Mouse (Mus musculus) NIH3T3 (cell line): ENCODE measurements around the gene Nxph1.
A peak's percentile ranks its signal among the peaks of the same experiment; 100 is the strongest.

Experiments
- DNase-seq: peaks from one replicate; pipeline ENCODE4 v3.0.0-alpha.2; 2012; ENCODE audit warnings: low read depth

The Nxph1 gene

DNA sequence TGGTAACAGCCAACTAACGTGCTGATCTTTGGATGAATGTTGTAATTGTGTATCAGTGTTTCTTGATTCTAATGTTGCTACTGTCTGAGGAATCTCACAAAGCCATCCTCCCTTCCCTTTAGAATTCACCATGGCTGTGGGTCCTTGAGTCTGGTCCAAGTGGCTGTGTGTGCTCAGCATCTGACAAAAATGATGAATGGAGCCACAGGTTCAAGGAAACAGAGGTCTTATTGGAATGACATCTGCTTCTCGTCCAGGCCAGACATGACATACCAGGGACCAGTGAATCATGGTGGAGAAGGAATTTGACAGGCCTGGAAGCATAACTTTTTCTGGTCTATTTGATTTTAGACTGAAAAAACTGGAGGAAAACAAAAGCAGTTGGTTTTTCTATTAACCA lies 22.3 kb downstream of the Nxph1 start:
- no peak for DNase-seq

DNA sequence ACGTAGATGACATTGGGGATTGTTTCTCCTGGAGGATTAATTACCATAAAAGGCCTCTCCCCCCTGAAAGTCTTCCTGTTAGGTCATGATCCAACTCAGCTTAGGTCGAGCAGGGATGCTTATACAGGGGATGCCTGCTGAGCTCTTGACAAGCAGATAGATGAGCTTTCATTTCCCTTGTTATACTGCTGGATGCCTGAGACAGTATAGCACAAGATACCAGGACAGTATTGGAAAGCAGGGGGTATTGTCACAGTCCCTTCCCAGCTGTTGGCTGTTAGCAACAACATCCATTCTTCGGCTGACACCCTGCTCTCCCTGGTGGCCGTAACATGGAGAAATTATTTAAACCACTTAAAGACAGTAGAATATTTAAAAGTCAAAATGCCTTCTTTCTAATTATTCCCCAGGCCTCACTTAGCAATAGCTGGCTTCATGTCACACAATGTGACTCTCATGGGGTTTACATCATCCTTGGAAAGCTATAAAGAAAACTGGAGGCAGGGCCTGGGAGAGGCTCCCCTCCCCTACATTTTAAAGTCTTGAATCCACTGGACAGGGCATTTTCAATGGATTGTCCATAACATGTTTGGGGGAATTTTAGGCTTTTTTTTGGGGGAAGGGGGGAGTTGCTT lies 31.1 kb downstream of the Nxph1 start:
- DNase-seq = no peak

DNA sequence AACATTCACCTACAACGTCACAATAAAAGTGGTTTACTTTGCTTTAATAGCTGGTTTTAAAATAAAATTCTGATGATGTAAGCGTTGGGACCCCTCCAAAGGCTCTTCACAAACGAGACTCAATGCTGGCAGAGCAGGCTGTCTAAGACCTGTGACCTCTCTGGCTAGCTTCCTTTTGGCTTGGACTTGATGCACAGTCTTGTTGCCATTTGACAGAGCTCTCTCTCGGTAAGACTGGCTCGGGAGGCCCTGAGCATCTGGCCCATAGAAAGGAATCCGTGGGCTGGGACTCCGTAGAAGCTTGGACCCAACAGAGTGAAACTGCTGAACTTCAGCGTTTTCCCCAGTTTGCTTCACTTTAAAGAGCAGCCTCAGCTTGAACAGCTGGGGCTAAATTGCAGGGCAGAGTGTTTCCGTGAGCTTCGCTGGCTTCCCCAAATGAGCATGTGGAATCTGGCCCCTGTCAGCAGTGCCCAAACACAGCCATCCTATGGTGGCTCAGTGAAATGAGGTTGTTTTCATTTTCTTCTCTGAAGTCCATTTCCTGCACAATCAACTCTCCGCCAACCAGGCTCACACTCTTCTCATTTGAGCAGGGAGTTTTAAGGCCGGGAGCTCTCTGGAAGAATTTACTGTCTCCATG lies 48.2 kb downstream of the Nxph1 start:
- peak; percentile 47 for DNase-seq

DNA sequence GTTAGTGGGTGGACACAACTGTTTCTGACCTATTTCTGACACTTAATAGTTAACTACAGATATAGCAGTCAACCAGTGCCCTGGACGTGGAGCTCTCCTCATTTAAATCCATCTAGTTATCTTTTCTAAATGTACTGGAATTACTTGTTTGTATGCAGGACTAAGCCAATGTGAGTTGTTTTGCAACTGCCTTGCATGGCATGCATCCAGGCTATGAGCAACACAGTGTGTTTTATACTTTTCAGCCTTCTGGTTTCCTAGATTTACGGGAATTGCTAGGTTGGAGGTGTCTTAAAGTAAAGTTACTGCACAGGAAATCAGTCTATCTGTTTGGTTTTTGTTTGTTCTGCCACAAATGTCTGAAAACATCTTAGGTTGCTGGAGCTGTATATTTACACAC lies 49.1 kb downstream of the Nxph1 start:
- peak; percentile 65 for DNase-seq

DNA sequence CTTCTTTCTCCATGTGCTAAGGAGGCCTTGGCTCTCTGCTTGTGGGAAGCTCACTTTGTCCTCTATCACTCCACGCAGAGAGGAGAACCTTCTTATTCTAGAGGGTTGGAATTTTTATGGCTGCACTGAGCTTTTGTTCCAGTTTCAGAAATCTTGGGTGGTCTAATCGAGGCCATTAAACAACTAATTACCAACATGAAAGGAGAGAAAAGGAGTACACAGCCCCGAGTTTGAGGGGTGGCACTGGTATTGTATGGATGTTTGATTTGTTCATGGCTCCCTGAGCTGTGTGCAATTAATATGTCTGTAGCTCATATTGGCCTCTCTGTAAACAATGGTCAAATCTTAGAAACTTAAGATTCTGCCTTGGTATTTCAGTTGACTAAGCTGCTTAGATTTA lies 54.5 kb downstream of the Nxph1 start:
- DNase-seq = no peak

DNA sequence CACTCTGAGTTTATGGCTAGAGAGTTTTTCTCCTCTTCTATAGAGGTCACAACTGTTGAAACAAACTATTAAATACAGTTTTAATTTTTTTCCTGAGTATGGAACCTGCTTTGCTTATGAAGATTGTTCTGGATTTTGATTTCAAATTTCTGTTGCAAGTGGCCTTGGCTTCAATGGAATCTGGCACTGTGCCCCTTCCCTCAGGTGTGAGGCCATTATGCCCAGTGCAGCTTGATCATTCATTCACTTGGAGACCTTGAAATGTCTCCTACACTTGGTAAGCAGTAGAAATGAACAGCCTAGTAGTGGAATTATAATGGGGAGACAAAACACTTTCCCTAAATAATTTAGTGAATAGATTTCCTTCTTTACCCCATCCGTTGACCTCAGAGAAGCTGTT lies 78.4 kb downstream of the Nxph1 start:
- no peak for DNase-seq

DNA sequence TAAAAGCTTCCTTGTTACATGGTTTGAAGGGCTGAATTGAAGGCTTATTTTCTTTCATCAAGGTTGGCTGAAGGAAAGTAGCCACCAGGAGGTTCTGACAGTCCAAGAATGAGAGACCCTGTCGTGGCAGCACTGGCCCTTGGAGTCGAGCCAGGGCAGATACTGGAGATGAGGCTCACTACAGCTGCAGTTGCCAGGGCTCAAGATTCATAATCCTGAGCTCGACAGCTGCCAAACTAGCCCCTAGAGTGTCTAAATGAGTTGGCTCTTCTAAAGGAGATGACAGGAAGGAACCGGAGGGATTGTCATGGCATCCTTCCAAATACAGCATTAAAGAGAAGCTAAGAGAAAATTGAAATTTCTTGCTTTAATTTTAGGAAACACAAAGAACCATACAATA lies 78.9 kb downstream of the Nxph1 start:
- DNase-seq = no peak

DNA sequence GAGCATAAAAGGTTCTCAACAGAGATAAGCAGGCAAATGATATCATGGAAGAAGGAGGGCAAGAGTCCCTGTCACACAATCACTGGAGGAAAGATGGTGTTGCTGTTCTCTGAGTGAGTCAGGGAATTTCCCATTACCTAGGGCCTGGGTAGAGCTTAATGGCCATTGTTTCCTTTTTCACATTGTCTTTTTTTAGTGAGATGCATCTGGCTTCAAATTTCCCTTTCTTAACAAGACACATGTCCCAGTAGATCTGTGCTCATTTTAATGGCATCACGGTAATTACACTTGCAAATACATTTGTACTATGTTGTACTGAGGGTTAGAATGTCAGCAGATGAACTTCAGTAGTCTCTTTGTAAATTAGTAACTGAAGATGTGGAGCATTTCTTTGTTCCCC lies 80.3 kb downstream of the Nxph1 start:
- DNase-seq = no peak

DNA sequence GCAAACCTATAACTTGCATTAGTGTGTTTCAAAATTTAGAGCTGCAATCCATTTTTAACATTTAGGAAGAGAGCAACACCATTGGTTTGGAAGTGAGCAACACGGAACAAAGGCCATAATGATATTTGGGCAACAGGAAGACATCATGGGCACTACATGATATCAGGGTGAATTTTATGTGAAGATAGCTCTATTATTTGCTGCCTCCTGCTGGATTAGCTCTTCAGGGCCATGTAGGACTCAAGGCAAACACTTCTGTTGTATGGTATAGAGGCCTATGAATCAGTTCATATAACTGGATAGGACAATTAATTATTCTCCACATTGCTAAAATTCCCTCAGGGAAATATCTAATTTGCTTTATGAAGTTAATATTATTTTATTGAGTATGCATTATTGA lies 91.1 kb downstream of the Nxph1 start:
- DNase-seq = no peak

DNA sequence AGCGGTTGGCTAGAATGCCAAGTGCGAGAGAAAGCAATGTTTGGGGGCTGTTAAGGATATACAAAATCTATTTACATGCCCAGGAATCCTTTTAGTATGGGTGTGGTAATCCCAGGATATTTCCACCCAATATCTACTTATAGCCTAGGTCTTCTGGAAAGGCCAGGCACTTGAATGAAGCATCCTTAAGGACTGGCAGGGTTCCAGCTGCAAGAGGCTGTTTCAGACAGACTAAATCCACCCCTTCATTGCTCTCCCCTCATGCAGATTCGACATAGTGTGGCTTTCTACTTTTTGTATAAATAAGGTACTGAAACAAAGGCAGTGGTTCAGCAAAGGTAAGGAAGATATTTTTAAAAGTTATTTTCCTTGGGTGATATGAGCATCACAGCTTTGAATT lies 92.8 kb downstream of the Nxph1 start:
- no peak for DNase-seq

DNA sequence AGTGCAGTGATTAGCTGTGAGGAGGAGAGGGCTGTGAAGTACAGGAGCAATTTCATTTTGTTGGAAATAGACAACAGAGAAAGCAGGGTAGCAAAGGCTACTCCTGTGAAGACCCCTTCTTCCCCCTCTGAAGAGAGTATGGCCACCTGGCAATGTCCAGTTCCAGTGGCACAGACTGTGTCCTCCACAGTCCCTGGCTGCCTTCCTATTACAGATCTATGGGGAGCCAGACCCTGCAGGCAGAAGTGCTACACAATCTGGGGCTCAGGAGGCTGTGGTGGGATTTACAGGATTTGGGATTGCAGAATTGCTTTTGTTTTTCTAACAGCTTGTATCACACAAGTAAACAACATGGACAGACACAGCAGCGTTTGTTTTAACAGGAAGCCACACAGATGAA lies 94.2 kb downstream of the Nxph1 start:
- DNase-seq = no peak

DNA sequence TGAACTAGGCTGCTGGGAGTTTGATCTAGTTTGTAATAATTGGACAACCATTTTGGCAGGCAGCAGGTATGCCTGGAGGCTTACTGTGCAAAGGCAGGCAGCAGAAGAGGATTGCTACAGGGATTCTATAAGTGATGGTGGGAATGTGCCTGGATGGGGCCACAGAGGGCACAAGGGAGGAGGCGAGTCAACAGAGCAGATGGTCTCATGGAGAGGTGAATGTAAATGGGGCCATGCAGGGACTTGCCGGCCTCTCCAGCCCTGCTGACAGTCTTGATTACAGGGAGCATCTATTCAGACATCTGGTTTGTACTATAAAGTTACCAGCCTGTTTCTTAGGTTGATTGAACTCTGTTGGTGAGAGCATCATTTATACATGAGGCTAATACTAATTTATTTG lies 98.6 kb downstream of the Nxph1 start:
- no peak for DNase-seq

DNA sequence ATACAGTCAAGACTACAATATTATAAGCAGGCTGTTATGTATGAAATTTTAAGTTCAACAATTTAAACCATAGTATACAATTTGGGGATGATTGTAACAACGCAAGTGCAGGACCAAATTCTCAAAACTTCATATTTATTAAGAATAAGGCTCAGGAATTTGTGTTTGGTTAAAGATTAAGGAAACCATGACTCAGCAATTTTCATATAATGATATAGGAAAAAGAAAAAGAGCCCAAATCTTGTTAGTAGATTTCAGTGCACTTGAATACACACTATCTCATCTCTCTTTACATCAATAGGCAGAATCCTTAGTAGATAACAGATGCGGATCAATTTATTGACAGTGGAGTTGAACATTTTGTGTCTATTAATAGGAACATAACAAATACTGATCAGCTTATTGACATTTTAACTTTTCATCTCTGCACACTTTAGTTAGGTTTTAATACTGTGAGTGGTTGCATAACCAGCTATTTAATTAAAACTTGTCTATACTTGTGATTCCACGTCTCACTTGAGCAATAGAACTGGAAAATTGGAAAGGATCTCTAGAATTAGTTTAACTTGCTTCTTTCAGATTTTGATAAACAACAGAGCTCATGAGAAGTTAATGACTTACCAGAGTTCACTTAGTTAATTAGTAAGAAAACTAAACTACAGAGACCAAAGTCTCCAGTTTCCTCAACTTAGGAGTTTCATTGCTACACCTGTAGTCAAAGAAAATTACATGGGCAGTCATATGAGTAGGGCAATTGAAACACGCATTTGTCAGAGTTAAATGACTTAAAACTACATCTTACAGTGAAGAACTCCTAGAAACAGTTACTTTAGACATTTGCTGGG lies 113.3 kb downstream of the Nxph1 start:
- no peak for DNase-seq

DNA sequence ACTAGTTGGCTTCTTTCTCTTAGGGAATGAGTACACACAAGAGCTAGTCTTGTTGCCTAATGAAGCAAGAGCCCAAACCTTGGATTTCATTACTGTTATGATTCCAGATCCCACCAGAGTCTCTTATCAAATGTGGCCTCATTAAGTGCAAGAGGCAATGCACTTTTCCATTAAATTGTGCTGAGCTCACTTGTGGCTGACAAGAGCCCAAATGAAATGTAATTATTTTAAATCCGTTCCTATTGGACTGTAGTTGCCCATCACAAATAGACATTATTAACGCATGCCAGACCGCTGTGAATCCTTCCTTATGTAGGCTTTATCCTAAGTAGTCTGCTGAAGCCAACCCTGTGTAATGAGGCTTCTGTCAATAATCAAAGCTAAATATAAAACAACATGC lies 118.2 kb downstream of the Nxph1 start:
- no peak for DNase-seq

DNA sequence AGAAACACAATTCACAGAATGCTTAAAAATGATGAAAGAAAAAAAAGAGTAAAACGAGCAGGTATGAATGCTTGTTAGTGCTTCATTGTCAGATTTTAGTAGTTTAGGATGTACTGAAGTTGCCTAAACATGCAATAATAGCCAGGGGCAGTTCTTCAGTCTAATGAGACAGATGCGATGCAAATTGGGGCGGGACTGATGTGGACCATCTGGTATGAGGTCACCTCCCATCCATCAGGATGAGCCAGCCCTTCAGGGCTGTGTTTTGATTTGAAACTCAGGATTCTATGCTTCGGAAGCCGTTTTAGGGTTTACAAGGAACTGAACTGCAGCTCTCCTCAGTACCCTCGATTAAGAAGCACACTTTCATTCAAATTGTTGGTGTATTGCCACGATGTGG lies 121.7 kb downstream of the Nxph1 start:
- no peak for DNase-seq

DNA sequence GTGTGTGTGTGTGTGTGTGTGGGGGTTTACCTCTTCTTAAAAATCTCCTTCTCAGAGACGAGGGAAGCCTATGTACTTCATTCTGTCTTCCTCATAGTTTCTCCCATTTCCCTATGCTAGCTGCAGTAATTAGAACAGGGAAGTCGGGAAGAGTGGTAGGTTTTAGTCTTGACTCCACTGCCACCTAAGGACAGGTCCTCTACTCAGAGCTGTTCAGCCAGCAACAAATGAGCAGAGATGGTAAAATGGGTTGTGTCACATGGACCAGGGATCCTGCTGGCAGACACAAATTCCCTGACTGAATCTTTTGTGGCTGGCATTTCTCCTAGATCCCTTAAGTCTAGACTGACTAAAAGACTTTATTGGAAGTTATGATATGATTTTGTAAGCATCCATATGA lies 128.2 kb downstream of the Nxph1 start:
- DNase-seq = no peak

DNA sequence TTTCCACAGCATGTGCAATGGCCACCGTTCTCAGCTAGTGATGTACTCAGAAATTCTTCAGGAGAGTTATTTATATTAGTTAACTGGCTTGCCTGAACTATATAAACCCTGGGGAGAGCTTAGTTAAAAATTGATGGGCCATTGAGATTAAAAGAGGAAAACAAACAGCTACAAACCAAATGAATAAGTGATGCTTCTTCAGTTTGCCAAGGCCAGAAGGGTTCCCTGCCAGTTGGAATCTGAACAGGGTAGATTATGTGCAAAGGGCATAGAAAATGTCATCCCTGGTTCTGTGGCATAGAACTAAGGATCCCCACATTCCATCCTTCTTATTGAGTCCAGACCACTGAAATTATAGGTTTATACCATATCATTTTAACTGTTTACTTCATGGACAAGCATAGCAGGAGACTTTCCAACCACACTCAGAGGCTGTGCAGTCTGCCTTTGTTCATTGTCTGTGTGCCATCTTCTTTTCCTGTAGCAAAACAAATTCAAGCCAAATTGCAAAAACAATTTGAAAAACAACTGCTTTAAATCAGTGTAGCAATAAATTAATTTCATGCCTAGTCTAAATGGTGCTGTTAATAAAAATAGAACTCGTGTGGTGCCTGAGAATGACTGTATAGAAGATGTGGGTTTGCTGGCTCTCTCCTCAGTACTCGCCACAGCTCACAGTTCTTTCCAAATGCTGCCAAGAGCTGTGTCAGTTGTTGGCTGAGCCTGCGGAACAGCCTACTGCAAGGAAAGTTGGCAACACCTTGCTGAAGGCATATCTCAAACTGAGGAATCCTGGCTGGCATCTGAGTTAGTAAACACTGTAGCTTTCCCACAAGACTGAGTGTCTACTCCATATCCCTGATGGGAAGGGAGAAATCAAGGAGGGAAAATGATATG lies 129.8 kb downstream of the Nxph1 start:
- no peak for DNase-seq

DNA sequence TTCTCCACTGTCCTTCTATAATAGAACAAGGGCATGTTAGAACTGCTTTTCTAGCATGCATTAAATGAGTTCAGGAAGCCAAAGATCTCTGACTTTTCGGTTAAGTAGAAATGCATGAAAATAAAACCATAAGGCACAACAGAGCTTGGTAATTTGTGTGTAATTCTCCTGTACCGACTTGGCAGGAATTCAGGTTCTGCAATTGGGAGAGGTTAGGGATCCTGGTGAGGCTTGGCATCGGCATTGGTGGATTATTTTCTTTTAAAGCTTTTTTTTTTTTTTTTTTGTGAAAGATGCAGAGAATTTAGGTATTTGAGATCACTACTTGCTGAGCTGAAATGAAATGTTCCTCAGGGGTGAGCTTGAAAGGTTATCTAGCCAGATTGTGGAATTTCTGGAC lies 135.6 kb downstream of the Nxph1 start:
- no peak for DNase-seq

DNA sequence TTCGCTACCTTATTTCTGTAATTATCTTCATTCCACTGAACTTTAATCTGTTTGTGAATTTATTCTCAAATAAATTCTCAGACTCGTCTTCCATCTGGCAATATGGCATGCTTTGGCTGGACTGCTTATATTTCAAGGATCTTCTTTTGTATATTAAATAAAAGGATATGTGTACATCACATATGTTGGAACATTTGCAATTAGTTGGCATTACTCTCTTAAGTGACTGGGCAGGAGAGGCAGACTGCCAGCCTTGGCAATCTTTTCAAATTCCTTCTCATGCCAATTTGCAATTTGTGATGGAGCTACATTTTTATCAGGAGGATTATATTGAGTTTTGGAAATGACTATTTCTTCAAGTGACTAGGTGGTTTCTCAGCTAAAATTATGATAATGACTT lies 149.1 kb downstream of the Nxph1 start:
- no peak for DNase-seq

DNA sequence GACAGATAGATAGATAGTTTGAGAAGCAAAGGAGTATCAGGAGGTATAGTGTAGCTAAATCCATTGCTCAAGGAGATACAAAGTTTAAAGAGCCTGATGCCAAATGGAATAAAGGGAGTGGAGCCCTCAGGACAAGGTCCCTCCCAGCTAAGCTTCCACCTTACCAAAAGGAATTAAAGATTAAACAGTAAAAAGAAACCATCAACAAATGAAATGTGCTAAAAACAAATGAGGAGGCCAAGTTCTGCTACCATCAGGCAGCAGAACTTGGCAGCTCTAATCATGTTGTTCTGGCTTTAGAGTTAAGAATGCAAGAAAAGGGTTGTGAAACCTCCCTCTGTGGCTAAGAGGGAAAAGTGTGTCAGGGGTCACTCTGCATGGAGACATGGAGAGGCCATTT lies 159.1 kb downstream of the Nxph1 start:
- DNase-seq = no peak

DNA sequence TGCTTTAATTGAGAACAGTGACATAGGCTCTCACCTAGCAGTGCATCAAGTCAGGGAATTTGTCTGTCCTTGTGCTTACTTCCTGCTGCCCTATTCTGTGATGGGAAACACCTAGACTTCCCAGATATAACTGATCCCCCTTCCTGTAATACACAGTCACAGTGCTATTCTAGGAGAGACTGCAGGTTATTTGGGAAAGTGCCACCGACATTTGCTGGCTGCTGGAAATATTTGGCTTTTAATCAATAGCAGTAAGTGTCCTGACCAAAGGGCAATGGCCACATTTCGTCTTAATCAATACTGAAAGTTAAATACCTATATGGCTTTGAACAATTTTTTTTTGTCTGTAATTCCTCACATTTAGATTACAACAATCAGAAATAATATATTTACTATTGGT lies 170.9 kb downstream of the Nxph1 start:
- DNase-seq = no peak

DNA sequence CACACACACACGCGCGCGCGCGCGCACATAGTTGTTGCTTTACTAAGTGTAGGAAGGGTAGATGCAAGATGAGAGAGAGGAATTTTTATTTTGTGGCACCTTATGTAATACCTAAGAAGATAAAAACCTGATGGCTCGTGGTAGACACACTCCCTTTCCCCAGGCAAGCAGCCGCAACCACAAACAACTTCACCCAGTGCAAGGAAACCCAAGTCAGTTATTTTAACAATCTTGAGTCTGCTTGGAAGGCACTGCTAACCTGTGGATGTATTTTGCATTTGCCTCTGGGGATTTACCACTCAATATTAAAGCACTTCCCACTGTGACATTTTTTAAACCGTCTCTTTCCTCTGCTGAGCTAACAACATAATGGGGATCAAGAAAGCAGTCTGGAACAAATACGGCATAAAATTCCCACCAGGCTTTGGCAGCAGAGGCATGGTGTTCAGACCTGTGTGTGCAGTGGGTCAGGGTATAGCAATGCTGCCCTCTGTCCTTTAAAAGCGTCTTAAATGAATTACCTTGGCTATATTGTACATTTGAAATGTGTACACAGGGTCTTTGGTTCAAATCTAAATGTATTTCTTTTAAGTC lies 176.2 kb downstream of the Nxph1 start:
- DNase-seq = no peak
